Mouse (Mus musculus): ENCODE measurements around the gene Becn1.

DNA sequence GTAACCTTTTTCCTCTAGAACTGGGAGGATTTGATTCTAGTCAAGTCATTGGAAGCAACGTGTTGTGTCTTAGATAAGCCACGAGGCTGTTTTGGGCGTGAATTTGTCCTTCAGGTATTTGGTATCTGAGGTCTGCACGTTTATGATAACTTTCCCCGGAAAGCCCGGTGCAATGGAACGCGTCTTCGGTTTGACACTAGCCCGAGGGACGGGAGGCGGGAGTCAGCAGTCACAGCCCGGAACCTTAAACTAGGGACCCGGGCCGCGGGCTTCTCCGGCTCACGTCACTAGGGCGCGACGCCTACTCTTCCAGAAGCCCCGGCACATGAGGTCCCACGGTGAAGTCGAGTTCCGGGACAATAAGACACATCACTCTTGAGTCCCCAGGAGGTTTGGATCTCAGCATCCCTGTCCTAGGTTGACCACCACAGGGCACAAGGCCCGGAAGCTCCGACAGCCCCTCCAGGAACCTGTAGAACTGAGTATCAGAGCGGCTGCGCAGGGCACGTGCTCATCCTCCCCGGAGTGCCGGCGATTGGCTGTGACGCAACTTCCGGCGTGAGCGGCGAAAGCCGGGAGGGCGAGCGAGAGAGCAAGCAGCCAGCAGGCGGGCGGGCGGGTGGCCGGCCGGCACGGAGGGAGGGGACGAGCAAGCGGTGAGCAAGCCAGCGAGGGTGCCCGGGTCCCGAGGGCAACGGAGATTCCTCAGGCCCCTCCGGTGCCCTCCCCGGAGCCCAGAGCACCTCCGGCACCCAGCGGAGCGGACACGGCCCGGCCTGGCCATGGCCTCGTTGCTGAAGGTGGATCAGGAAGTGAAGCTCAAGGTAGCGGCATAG lies 13.8 kb upstream of the Becn1 start, which contains the start of gene Psme3:
- peak; percentile 95 for TF ChIP-seq POLR2A (IDR thresholded peaks at IDR 0.05; ENCODE audit: borderline replicate concordance, extremely low read depth, insufficient read depth, insufficient read length, poor library complexity, severe bottlenecking)
- TF ChIP-seq CTCF (IDR thresholded peaks at IDR 0.05; ENCODE audit: borderline replicate concordance, extremely low read depth, insufficient read depth, insufficient read length) = no peak

All from brain, embryonic 14.5 days (tissue).